In the genomic region with DNA sequence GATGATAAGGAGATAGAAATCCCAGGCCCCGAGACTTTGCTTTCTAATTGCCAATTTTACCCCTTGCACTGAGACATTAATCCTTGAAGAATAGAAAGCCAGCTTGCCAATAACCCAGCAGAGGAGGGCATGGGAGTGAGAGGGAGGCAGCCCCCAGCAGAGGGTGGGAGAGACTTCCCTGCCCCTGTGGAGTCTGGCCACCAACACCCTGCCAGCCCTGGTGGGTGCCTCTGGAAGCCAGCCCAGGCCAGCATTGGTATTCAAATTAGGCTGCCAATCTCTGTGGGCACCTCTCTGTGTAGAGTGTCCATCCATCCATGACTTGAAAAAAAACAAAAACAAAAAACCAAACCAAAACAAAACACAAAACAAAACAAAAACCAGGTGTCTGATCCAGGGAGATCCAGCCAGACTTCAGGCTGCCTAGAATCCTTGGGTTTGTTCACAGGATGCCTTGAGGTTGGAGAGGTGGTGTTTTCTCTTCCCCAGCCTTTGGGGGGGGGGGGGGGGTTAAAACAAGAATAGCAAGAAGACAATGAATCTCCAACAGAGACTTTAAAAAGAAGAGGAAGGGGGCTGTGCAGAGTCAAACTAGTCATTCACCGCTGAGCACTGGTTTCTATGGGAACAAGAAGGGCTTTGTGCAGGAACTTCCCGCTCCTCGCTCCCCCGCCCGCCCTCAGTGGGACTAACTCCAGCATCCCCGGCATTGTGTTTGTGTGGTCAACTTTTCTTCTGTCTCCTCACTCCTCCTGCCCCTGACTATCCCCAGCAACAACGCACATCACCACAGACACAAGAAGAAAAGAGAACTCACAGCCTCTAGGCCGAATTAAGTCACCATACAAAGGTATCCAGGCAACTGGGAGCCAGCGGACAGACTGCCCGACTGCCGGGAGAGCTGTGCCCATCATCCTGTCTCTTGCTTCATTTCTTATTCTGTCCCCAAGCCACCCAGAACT, we compare ENCODE assay signal across 9 mouse cellular contexts.
A peak's percentile ranks its signal among the peaks of the same experiment; 100 is the strongest.
DNase-seq lines count a peak whose midpoint lies in the region; ATAC-seq lines count a peak whose summit lies in the region.
"Had no signal": no experiment of that assay in that cellular context is flagged by ENCODE, and none has a peak within 500 bp of the region (broad histone marks: within the 10 kb centered on the region; RNA-seq: fewer than 3 reads in every experiment).

No protein-coding gene starts in this region.

- H3K27ac ChIP-seq in kidney, embryonic 14.5 days (ENCODE audit: low read depth, low read length) = peak overlapping the region; percentile 24; the same call in 1 of the 2 replicates
- peak overlapping the region; percentile 82 for H3K27ac ChIP-seq in midbrain, embryonic 15.5 days
- H3K27ac ChIP-seq: liver, embryonic 15.5 days had no signal

- H3K4me2 ChIP-seq in kidney, embryonic 14.5 days (replicated peaks; ENCODE audit: low read depth, low read length) = peak overlapping the region; percentile 49
- H3K4me2 ChIP-seq in midbrain, embryonic 15.5 days = peak overlapping the region; percentile 51
- H3K4me2 ChIP-seq: liver, embryonic 15.5 days had no signal

- intact Hi-C loops in heart, postnatal 10 days (cut with DNase I) = loop anchor here (5.0 kb wide), 1 partner anchor 132 kb away; no protein-coding TSS in a partner anchor

- H3K4me1 ChIP-seq in kidney, embryonic 14.5 days (ENCODE audit: control insufficient read depth, insufficient read depth, low read length) = peaks cover 24% of the 10 kb centered on the region
- peaks cover 34% of the 10 kb centered on the region for H3K4me1 ChIP-seq in midbrain, embryonic 15.5 days
- H3K4me1 ChIP-seq: liver, embryonic 15.5 days had no signal

- no peaks in the 10 kb centered on the region for H3K27me3 ChIP-seq in kidney, embryonic 14.5 days (ENCODE audit: control insufficient read depth, insufficient read depth, low read length)
- no peaks in the 10 kb centered on the region for H3K27me3 ChIP-seq in midbrain, embryonic 15.5 days (replicated peaks)

- no peaks in the 10 kb centered on the region for H3K36me3 ChIP-seq in kidney, embryonic 14.5 days (ENCODE audit: control insufficient read depth, insufficient read depth, low read length)
- H3K36me3 ChIP-seq in midbrain, embryonic 15.5 days (replicated peaks) = no peaks in the 10 kb centered on the region
- H3K36me3 ChIP-seq: liver, embryonic 15.5 days had no signal

- H3K9ac ChIP-seq in kidney, embryonic 14.5 days (ENCODE audit: low read depth, low read length) = 0 out of 2 replicates have a peak overlapping the region, but pooled peaks have one; percentile 1
- no peak overlapping the region for H3K9ac ChIP-seq in midbrain, embryonic 15.5 days
- H3K9ac ChIP-seq: liver, embryonic 15.5 days had no signal

- 6% methylated on average over 12 of the region's 12 CpGs for WGBS in kidney, embryonic 14.5 days
- 2% methylated on average over 12 of the region's 12 CpGs for WGBS in midbrain, embryonic 15.5 days

- H3K9me3 ChIP-seq in kidney, embryonic 14.5 days (ENCODE audit: control insufficient read depth, low read length) = no peaks in the 10 kb centered on the region
- H3K9me3 ChIP-seq in midbrain, embryonic 15.5 days = no peaks in the 10 kb centered on the region
- H3K9me3 ChIP-seq: liver, embryonic 15.5 days had no signal

- ATAC-seq in kidney, embryonic 14.5 days (ENCODE audit: low FRiP score, low TSS enrichment) = peak; percentile 74
- peak; percentile 89 for ATAC-seq in midbrain, embryonic 15.5 days (replicated peaks)
- ATAC-seq in megakaryocyte-erythroid progenitor cell, adult 5-6 weeks (replicated peaks; ENCODE audit: low FRiP score, low TSS enrichment, poor library complexity, severe bottlenecking) = no peak

- peak overlapping the region; percentile 17 for H3K4me3 ChIP-seq in kidney, embryonic 14.5 days (ENCODE audit: low read length)
- peak overlapping the region; percentile 21 for H3K4me3 ChIP-seq in midbrain, embryonic 15.5 days
- H3K4me3 ChIP-seq: liver, embryonic 15.5 days had no signal

- no peak for DNase-seq in kidney, adult 9 months
- DNase-seq in embryo, embryonic 9.5 days (ENCODE audit: extremely low spot score) = peak; percentile 86
- DNase-seq in heart, postnatal 10 days = peak; percentile 45 to 48
- peak; percentile 47 for DNase-seq in left cerebral cortex, adult 11 months (ENCODE audit: low spot score)
- DNase-seq in spleen, postnatal 14 days (ENCODE audit: low spot score in 2 of 2) = no peak

Comparison
In these comparisons a context has a peak if more than half of its experiments do, and no peak if none do; other contexts are left out.
1. DNase-seq: peak in embryo, embryonic 9.5 days (single experiment), heart, postnatal 10 days (2 of 2) and left cerebral cortex, adult 11 months (single experiment); none in kidney, adult 9 months (single experiment) and spleen, postnatal 14 days (0 of 2).